Mouse (Mus musculus) heart, embryonic 13.5 days (tissue): ENCODE results near the gene Lekr1. TPM values are rescaled to one million over a fixed set of nuclear protein-coding genes. Genes with fewer than 3 reads are reported as not detected.
A peak's percentile ranks its signal among the peaks of the same experiment; 100 is the strongest.

Source experiments
- ATAC-seq: fragments of 200-750 bp; cut with Nextera tagmentation; 2 replicates; pipeline ENCODE4 v1.8.0; 2017; ENCODE audit warnings: moderate TSS enrichment; ENCODE audit not compliant: insufficient number of reproducible peaks, low FRiP score, low TSS enrichment; ENCODE audit errors: extremely low read depth
- H3K27ac ChIP-seq: fragments of 300-500 bp; sonication (generic); replicated peaks from 2 replicates; pipeline ENCODE4 v1.5.1; 2015; ENCODE audit warnings: moderate library complexity, mild to moderate bottlenecking, inconsistent platforms
- H3K27me3 ChIP-seq: fragments of 300-500 bp; sonication (generic); replicated peaks from 2 replicates; pipeline ENCODE4 v1.6.1; 2015; ENCODE audit warnings: mild to moderate bottlenecking, inconsistent platforms
- H3K36me3 ChIP-seq: fragments of 300-500 bp; sonication (generic); 2 replicates; pipeline ENCODE4 v1.6.1; 2015; ENCODE audit warnings: mild to moderate bottlenecking, inconsistent platforms
- H3K4me1 ChIP-seq: fragments of 300-500 bp; sonication (generic); 2 replicates; pipeline ENCODE4 v1.6.1; 2015; ENCODE audit warnings: inconsistent platforms
- H3K4me2 ChIP-seq: fragments of 300-500 bp; sonication (generic); 2 replicates; pipeline ENCODE4 v1.6.1; 2015; ENCODE audit warnings: inconsistent platforms, mild to moderate bottlenecking, moderate library complexity
- H3K4me3 ChIP-seq: fragments of 300-500 bp; sonication (generic); 2 replicates; pipeline ENCODE4 v1.5.1; 2015; ENCODE audit warnings: moderate library complexity, mild to moderate bottlenecking, inconsistent platforms
- H3K9ac ChIP-seq: fragments of 300-500 bp; sonication (generic); 2 replicates; pipeline ENCODE4 v1.6.1; 2015; ENCODE audit warnings: inconsistent platforms, mild to moderate bottlenecking, moderate library complexity
- H3K9me3 ChIP-seq: fragments of 300-500 bp; sonication (generic); 2 replicates; pipeline ENCODE4 v1.6.1; 2016; ENCODE audit warnings: inconsistent platforms
- WGBS: fragments of 180-500 bp; shearing (Covaris S2); methylation state at CpG from one replicate; pipeline ENCODE4 v1.1.7; 2015; ENCODE audit warnings: mixed read lengths; 5-methylcytosine and 5-hydroxymethylcytosine counted together
- polyA plus RNA-seq: library from polyadenylated mRNA; unstranded; fragments of >200 nt; fragmentation: Nextera tagmentation; extraction: Ambion mirVana; gene quantifications from 2 replicates; pipeline ENCODE4 v1.2.1, GENCODE M21; 2015

Gene Lekr1
- polyA plus RNA-seq, 1 experiment from 2014 or later: 6.6 TPM

DNA sequence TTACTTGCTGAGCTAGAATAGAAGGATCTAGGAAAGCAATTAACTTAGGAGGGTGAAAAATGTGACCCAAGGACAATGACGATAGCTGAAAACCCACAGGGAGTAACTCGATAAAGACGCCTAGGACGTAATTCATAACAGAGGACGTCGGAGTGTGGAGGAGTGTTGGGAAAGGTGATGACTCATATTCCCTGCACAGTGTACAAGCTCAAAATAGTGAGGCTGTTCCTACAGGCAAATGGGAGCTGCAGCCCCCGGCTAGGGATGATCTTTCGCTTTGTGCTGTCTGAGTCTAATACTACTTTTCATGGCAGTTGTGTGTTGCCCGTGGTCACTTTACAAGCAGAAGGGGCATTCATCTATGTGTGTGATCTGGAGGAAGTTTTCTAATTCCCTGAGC is 30.0 kb upstream of the Lekr1 start:
- WGBS: 35% methylated on average over 9 of the region's 9 CpGs
- peak overlapping the region; percentile 40; the same call in 1 of the 2 replicates for H3K9ac ChIP-seq
- H3K27me3 ChIP-seq: no peaks in the 10 kb centered on the region
- H3K27ac ChIP-seq: no peak overlapping the region
- no peaks in the 10 kb centered on the region for H3K36me3 ChIP-seq
- no peak for ATAC-seq
- no peak overlapping the region; the same call in 1 of the 2 replicates for H3K4me3 ChIP-seq
- H3K9me3 ChIP-seq: no peaks in the 10 kb centered on the region
- H3K4me1 ChIP-seq: peaks cover 9% of the 10 kb centered on the region
- H3K4me2 ChIP-seq: peak overlapping the region; percentile 52

- Histone ChIP-seq H3K4me2 (no peak overlapping the region), H3K27me3 (no peaks in the 10 kb centered on the region), H3K9me3 (no peaks in the 10 kb centered on the region), H3K9ac (no peak overlapping the region), H3K27ac (no peak overlapping the region), H3K4me1 (peaks cover 9% of the 10 kb centered on the region), H3K4me3 (no peak overlapping the region), H3K36me3 (no peaks in the 10 kb centered on the region)
- no peak for ATAC-seq
- WGBS: 82% methylated on average over 7 of the region's 7 CpGs
These were observed 28.7 kb upstream of the Lekr1 start for GRCm38 (mm10) chr3:65637313-65637712.

DNA sequence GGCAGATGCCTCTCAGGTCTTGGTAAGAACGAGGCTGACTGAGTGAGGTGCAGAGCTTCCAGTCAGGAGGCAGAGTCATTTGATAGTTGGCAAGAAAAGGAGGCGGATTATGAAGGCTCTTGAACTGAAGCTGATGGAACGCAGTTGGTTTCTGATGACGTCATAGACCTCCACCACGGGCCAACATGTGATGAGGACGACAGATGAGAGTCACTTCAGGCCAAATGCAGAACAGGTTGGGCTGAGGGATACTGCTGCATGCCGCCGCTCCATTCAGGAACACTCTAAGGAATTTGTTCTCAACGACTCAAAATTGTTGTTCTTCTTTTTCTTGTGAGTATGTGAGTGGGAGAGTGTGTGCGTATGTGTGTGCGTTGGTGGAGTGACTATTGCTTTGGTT is 27.1 kb upstream of the Lekr1 start:
- Histone ChIP-seq H3K27ac (no peak overlapping the region), H3K4me3 (no peak overlapping the region), H3K4me2 (no peak overlapping the region), H3K36me3 (no peaks in the 10 kb centered on the region), H3K4me1 (peaks cover 9% of the 10 kb centered on the region), H3K9me3 (no peaks in the 10 kb centered on the region), H3K9ac (no peak overlapping the region), H3K27me3 (no peaks in the 10 kb centered on the region)
- 66% methylated on average over 11 of the region's 11 CpGs for WGBS
- ATAC-seq: no peak

DNA sequence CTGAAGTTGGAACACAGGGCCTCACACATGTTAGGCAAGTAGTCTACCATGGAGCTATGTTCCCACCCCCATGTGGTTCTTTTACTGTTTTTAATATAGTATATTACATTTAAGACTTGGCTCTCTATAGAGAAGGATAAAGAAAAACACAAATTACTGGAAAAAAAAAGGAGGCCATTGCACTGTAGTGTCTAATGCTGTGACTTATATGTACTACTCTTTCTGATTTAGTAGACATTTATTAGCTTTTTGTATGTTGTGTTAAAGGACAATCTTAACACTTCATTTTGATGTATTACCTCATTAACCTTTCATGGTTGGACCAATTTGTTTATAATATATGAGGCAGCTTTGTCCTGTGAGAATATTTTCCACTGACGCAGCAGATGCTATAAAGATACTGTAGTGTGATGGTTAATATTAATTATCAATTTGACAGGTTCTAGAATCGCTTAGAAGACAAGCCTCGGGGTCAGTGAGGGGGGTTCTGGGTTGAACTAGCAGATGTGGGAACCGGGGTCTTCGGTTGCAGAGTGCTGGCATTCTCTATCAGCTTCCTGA is 26.5 kb upstream of the Lekr1 start:
- Histone ChIP-seq H3K9me3 (no peaks in the 10 kb centered on the region), H3K4me2 (no peak overlapping the region), H3K36me3 (no peaks in the 10 kb centered on the region), H3K4me3 (no peak overlapping the region), H3K27me3 (no peaks in the 10 kb centered on the region), H3K27ac (no peak overlapping the region), H3K4me1 (peaks cover 9% of the 10 kb centered on the region), H3K9ac (no peak overlapping the region)
- 72% methylated on average over 5 of the region's 5 CpGs for WGBS
- no peak for ATAC-seq

DNA sequence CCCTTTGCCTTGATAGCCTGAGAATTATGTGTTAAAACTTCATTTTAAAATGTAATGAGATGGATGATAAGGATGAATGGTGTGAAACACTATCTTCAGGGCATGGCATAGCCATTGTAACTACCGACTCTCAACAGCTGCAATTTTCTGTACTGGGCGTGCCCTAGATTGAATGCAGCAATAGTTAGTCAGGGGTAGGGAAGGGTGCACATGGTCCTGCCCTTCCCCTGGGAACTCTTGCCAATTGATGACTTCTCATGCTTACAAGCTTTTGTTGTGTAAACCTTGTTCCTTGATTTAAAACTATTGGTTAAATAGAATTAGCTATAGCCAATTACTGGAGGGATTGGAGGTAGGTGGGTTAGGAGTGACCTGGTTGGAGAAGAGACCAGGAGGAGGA is 23.1 kb upstream of the Lekr1 start:
- H3K4me2 ChIP-seq: no peak overlapping the region
- no peaks in the 10 kb centered on the region for H3K9me3 ChIP-seq
- no peak for ATAC-seq
- H3K36me3 ChIP-seq: no peaks in the 10 kb centered on the region
- no peak overlapping the region for H3K4me3 ChIP-seq
- no peak overlapping the region for H3K9ac ChIP-seq
- H3K27me3 ChIP-seq: no peaks in the 10 kb centered on the region
- 82% methylated on average over 2 of the region's 2 CpGs for WGBS
- no peak overlapping the region for H3K27ac ChIP-seq
- H3K4me1 ChIP-seq: no peaks in the 10 kb centered on the region

- H3K9me3 ChIP-seq: no peaks in the 10 kb centered on the region
- no peaks in the 10 kb centered on the region for H3K36me3 ChIP-seq
- H3K4me1 ChIP-seq: no peaks in the 10 kb centered on the region
- H3K9ac ChIP-seq: no peak overlapping the region
- no peak for ATAC-seq
- no peak overlapping the region for H3K4me3 ChIP-seq
- no peaks in the 10 kb centered on the region for H3K27me3 ChIP-seq
- H3K4me2 ChIP-seq: no peak overlapping the region
- 73% methylated on average over 1 of the region's 1 CpGs for WGBS
- H3K27ac ChIP-seq: no peak overlapping the region
These were observed 22.4 kb upstream of the Lekr1 start for GRCm38 (mm10) chr3:65643654-65644053.

GRCm38 (mm10) chr3:65647592-65647991 is 18.4 kb upstream of the Lekr1 start:
- H3K36me3 ChIP-seq: no peaks in the 10 kb centered on the region
- no peaks in the 10 kb centered on the region for H3K9me3 ChIP-seq
- no peak overlapping the region for H3K4me2 ChIP-seq
- H3K27me3 ChIP-seq: no peaks in the 10 kb centered on the region
- no peak overlapping the region for H3K4me3 ChIP-seq
- WGBS: 74% methylated on average over 8 of the region's 8 CpGs
- no peaks in the 10 kb centered on the region for H3K4me1 ChIP-seq
- H3K9ac ChIP-seq: no peak overlapping the region
- no peak for ATAC-seq
- H3K27ac ChIP-seq: no peak overlapping the region

GRCm38 (mm10) chr3:65648913-65649312 is 17.1 kb upstream of the Lekr1 start:
- Histone ChIP-seq H3K27ac (no peak overlapping the region), H3K9me3 (no peaks in the 10 kb centered on the region), H3K27me3 (no peaks in the 10 kb centered on the region), H3K9ac (no peak overlapping the region), H3K4me1 (no peaks in the 10 kb centered on the region), H3K4me3 (no peak overlapping the region), H3K36me3 (no peaks in the 10 kb centered on the region), H3K4me2 (no peak overlapping the region)
- WGBS: 53% methylated on average over 1 of the region's 1 CpGs
- no peak for ATAC-seq

DNA sequence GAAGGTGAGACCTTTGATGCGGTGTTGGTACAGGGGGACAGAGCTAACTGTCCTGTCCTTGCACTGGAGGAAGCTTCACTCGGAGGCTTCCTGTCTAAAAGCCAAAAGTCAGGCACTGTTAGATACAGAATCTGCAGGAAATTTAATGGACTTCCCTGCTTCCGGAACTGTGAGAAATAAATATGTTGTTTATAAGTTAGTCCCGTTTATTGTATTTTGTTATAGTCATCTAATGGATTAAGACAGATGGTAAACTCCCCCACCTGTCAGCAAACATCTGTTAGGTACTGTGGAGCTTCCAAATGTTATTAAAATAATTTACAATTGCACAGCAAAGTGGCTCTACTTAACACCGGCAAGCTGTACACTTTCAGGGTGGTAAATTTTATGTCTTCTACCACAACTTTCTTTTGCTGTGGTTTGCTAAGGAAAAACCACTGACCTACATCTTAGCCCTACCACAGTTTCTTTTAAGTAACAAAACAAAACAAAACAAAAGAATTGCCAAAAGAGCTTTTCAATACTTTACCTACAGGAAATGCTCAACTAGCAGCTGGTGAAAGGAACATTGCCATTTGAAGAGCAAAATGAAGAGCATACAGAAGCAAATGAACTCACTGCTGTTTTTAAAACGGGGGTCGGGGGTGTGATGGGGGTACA is 15.7 kb upstream of the Lekr1 start:
- Histone ChIP-seq H3K4me3 (no peak overlapping the region), H3K27me3 (no peaks in the 10 kb centered on the region), H3K27ac (no peak overlapping the region), H3K4me2 (no peak overlapping the region), H3K9ac (no peak overlapping the region), H3K36me3 (no peaks in the 10 kb centered on the region), H3K4me1 (no peaks in the 10 kb centered on the region), H3K9me3 (no peaks in the 10 kb centered on the region)
- no peak for ATAC-seq
- 71% methylated on average over 7 of the region's 7 CpGs for WGBS

DNA sequence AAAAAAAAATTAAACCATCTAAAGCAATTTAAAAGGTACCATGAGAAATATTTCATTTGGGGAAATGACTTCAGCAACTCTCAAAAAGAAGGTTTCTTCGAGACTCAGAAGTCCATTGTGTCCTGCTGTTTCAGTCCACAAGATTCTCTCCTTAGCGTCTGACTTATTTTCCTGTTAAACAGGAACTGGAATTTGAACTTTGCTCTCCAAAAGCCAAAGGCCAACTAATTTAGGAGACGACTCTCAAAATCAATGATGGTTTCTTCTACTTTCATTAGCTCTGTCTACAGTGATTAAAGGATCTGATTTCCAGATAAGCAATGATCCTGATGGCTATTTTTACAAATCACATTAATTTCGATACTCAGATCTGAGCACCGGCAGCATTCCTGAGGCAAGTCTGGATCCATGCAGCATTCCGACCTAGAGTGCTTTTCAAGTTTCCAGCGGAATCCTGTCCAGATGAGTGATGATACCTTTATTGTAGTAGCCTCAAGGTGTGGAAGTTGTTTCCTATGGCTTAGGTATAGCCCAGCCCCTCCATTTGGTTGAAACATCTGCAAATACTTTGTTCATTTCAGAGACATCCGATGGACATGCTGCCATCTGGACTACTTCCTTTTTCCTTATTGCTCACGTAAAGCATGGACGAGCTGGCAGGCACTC is 11.4 kb upstream of the Lekr1 start:
- Histone ChIP-seq H3K27me3 (peaks cover 15% of the 10 kb centered on the region), H3K9me3 (no peaks in the 10 kb centered on the region)
- 66% methylated on average over 10 of the region's 10 CpGs for WGBS

GRCm38 (mm10) chr3:65656451-65656850 is 9.6 kb upstream of the Lekr1 start:
- H3K36me3 ChIP-seq: no peaks in the 10 kb centered on the region
- ATAC-seq: no peak
- 82% methylated on average over 7 of the region's 7 CpGs for WGBS
- H3K4me2 ChIP-seq: no peak overlapping the region
- no peak overlapping the region for H3K4me3 ChIP-seq
- no peaks in the 10 kb centered on the region for H3K9me3 ChIP-seq
- H3K9ac ChIP-seq: no peak overlapping the region
- no peak overlapping the region for H3K27ac ChIP-seq
- H3K27me3 ChIP-seq: peaks cover 15% of the 10 kb centered on the region
- peaks cover 9% of the 10 kb centered on the region for H3K4me1 ChIP-seq

More for the DNA sequence above, 11.4 kb upstream of the Lekr1 start:
- Histone ChIP-seq H3K27ac (no peak overlapping the region), H3K4me3 (no peak overlapping the region), H3K9ac (no peak overlapping the region), H3K4me2 (no peak overlapping the region), H3K4me1 (peaks cover 9% of the 10 kb centered on the region), H3K36me3 (no peaks in the 10 kb centered on the region)
- ATAC-seq: no peak
